Mouse (Mus musculus): Measurements from ENCODE around the gene Fam19a3.

DNA sequence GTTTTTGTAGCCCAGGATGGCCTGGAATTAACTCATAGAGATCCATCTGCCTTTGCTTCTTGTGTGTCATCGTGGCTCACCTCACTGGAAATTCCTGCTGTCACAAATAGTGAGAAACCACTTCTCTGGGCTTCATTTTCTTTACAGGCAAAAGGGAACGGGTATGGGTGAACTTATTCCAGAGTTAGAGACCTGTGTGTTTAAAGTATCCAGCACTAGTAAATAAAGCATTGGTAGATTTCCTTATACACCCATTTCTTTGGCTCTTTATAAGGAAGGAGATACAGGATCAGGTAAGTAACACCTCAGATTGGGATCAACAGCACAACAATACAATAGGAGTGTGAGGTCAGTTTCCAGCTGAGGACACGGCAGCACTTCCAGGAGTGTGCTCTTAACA lies 6.4 kb upstream of the Fam19a3 start, which contains the start of gene Rhoc:
- TF ChIP-seq CTCF (IDR thresholded peaks at IDR 0.05; ENCODE audit: low read depth, low read length) (no peak), POLR2A (IDR thresholded peaks at IDR 0.05; ENCODE audit: insufficient read depth, low read length) (no peak), EP300 (IDR thresholded peaks at IDR 0.05; ENCODE audit: insufficient read depth, low read depth, low read length) (no peak)

Measured in ES-Bruce4 (cell line).